Mouse (Mus musculus) heart, postnatal 0 days (tissue): Measurements from ENCODE around the gene Pde8a. TPM values are rescaled to one million over a fixed set of nuclear protein-coding genes. Genes with fewer than 3 reads are reported as not detected.
"Not testable (repeated sequence)": the region's sequence is repeated elsewhere in the genome, so short reads cannot be mapped to it uniquely, and the experiment has no call there.

Source experiments
- ATAC-seq: fragments of 200-750 bp; cut with Nextera tagmentation; 2 replicates; pipeline ENCODE4 v1.8.0; 2017; ENCODE audit warnings: low read depth, moderate number of reproducible peaks, moderate library complexity; ENCODE audit not compliant: insufficient read depth
- DNase-seq: peaks from one replicate; pipeline ENCODE4 v3.0.0-alpha.2; 2016; ENCODE audit warnings: low spot score
- H3K27ac ChIP-seq: fragments of 300-500 bp; sonication (generic); 2 replicates; pipeline ENCODE4 v1.5.1; 2014; ENCODE audit warnings: low read depth, mild to moderate bottlenecking
- H3K27me3 ChIP-seq: fragments of 300-500 bp; sonication (generic); 2 replicates; pipeline ENCODE4 v1.6.1; 2014; ENCODE audit warnings: low read length, mixed read lengths; ENCODE audit not compliant: control insufficient read depth, insufficient read depth
- H3K36me3 ChIP-seq: fragments of 300-500 bp; sonication (generic); replicated peaks from 2 replicates; pipeline ENCODE4 v1.6.1; 2014; ENCODE audit warnings: low read length, mixed read lengths; ENCODE audit not compliant: control insufficient read depth, insufficient read depth
- H3K4me1 ChIP-seq: fragments of 300-500 bp; sonication (generic); 2 replicates; pipeline ENCODE4 v1.6.1; 2014; ENCODE audit warnings: antibody characterized with exemption; ENCODE audit not compliant: control insufficient read depth, insufficient read depth
- H3K4me2 ChIP-seq: fragments of 300-500 bp; sonication (generic); 2 replicates; pipeline ENCODE4 v1.6.1; 2014; ENCODE audit warnings: low read depth, mild to moderate bottlenecking, low read length, moderate library complexity
- H3K4me3 ChIP-seq: fragments of 300-500 bp; sonication (generic); 2 replicates; pipeline ENCODE4 v1.5.1; 2014; ENCODE audit warnings: low read depth, low read length
- H3K9ac ChIP-seq: fragments of 300-500 bp; sonication (generic); replicated peaks from 2 replicates; pipeline ENCODE4 v1.6.1; 2014; ENCODE audit warnings: low read depth, low read length, mixed read lengths
- H3K9me3 ChIP-seq: fragments of 300-500 bp; sonication (generic); replicated peaks from 2 replicates; pipeline ENCODE4 v1.6.1; 2016; ENCODE audit warnings: low read length; ENCODE audit not compliant: control insufficient read depth
- CTCF ChIP-seq: IDR thresholded peaks from 2 replicates; pipeline ENCODE4 v1.5.1; 2016; ENCODE audit warnings: antibody characterized with exemption, control low read depth, low read depth
- EP300 ChIP-seq: IDR thresholded peaks from 2 replicates; pipeline ENCODE4 v1.6.1; 2016; ENCODE audit warnings: antibody characterized with exemption, low read depth
- WGBS: fragments of 180-500 bp; shearing (Covaris S2); extraction: QIAGEN DNeasy Blood & Tissue Kit; methylation state at CpG from one replicate; pipeline ENCODE4 v1.1.7; 2014; 5-methylcytosine and 5-hydroxymethylcytosine counted together
- polyA plus RNA-seq: library from polyadenylated mRNA; unstranded; fragments of >200 nt; fragmentation: Nextera tagmentation; extraction: Ambion mirVana; gene quantifications from 2 replicates; pipeline ENCODE4 v1.2.1, GENCODE M21; 2015
- total RNA-seq: library from RNA; depleted of rRNA; stranded (reverse); fragments of >200 nt; gene quantifications from 2 replicates; pipeline ENCODE4 v1.2.3, GENCODE M21; 2014; ENCODE audit warnings: low replicate concordance

Gene Pde8a
- total and polyA plus RNA-seq, 2 experiments from 2014 or later, result 4.5 to 9.6 TPM

DNA sequence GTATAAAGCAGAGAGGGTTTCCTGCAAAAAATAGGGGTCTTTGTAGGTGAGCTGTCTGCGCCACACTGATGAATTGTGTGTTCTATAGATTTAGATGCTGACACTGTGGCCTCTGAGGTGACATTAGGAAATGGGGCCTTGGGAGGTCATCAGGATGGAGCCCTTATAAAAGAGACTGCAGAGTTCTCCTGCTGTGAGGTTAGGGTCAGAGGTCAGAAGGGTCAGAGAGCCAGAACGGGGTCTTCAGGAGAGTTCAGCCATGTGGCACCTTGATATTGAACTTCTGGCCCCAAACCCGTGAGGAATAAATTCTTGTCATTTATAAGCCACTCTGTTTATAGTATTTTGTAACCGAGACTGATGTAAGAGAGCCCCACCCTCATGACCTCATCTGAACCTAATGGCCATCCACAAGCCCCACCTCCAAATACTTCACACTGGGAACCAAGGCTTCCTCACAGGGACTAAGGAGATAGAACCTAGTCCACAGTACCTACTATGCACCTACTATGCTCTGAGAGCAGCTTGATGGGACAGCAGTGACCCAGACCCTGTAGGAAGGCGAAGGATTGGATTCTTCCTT, 37.1 kb upstream of the Pde8a start:
- Histone ChIP-seq H3K27ac (no peak overlapping the region), H3K27me3 (no peaks in the 10 kb centered on the region), H3K4me3 (no peak overlapping the region), H3K9me3 (peaks cover 8% of the 10 kb centered on the region), H3K4me2 (no peak overlapping the region), H3K36me3 (no peaks in the 10 kb centered on the region), H3K4me1 (no peaks in the 10 kb centered on the region), H3K9ac (no peak overlapping the region)
- no peak for DNase-seq
- 73% methylated on average over 5 of the region's 5 CpGs for WGBS
- ATAC-seq, result no peak
- TF ChIP-seq CTCF (no peak), EP300 (no peak)

DNA sequence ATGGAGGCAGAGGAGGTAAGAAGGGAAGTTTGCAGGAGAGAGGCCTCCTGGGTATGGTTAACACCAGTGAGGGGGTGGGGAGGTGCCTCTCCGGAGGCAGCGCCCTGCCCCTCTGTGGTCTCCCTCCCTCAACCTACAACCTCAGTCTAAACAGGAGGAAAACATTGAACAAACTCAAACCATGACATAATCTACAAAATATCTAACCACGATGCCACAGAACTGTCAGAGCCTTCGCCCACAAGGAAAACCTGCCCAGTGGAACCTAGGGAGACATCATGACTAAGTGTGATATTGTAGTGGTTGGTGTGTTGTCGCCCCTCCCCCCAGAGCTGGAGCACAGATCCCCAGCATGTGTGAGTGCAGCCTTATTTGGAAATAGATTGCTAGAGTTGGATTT, 33.9 kb upstream of the Pde8a start:
- Histone ChIP-seq H3K27me3 (no peaks in the 10 kb centered on the region), H3K9ac (no peak overlapping the region), H3K4me2 (no peak overlapping the region), H3K9me3 (no peaks in the 10 kb centered on the region), H3K4me1 (no peaks in the 10 kb centered on the region), H3K27ac (no peak overlapping the region), H3K4me3 (no peak overlapping the region), H3K36me3 (no peaks in the 10 kb centered on the region)
- 63% methylated on average over 5 of the region's 5 CpGs for WGBS
- no peak for ATAC-seq
- no peak for DNase-seq
- no peak for TF ChIP-seq EP300
- TF ChIP-seq CTCF, result no peak

- no peak for ATAC-seq
Observed at GRCm38 (mm10) chr7:81182492-81183175, 30.8 kb upstream of the Pde8a start.

DNA sequence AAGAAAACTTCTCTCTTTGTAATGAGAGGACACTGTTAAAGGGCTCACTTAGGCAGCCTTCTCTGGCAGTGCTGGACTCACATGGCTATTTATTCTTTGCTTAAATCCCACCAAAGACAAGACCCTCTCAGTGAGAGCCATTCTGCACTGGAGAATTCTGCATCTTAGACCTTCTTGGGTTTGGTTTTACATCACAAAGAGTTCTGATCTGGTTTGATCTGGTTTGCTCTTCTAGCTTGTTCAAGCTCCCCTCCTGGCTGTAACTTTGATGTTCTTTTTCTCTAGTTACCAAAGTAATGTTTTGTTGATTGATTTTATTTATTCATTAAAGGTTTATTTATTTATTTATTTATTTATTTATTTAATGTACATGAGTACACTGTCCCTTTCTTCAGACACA, 30.2 kb upstream of the Pde8a start:
- H3K4me3 ChIP-seq, result no peak overlapping the region
- H3K9ac ChIP-seq, result no peak overlapping the region
- TF ChIP-seq CTCF, result no peak
- no peak for TF ChIP-seq EP300
- no peak overlapping the region for H3K4me2 ChIP-seq
- ATAC-seq (no peak), DNase-seq (no peak)
- no peak overlapping the region for H3K27ac ChIP-seq
- H3K27me3 ChIP-seq, result no peaks in the 10 kb centered on the region
- H3K36me3 ChIP-seq, result no peaks in the 10 kb centered on the region
- H3K4me1 ChIP-seq, result no peaks in the 10 kb centered on the region
- no peaks in the 10 kb centered on the region for H3K9me3 ChIP-seq

More at GRCm38 (mm10) chr7:81182492-81183175, 30.8 kb upstream of the Pde8a start:
- H3K27me3 ChIP-seq, result no peaks in the 10 kb centered on the region
- TF ChIP-seq CTCF (no peak), EP300 (no peak)
- no peak overlapping the region for H3K9ac ChIP-seq
- H3K9me3 ChIP-seq, result no peaks in the 10 kb centered on the region
- no peak overlapping the region for H3K27ac ChIP-seq
- H3K4me2 ChIP-seq, result no peak overlapping the region
- no peak overlapping the region for H3K4me3 ChIP-seq
- H3K36me3 ChIP-seq, result no peaks in the 10 kb centered on the region
- H3K4me1 ChIP-seq, result no peaks in the 10 kb centered on the region
- 79% methylated on average over 10 of the region's 10 CpGs for WGBS
- DNase-seq, result no peak

- H3K4me1 ChIP-seq, result no peaks in the 10 kb centered on the region
- no peaks in the 10 kb centered on the region for H3K27me3 ChIP-seq
- WGBS, result 69% methylated on average over 2 of the region's 2 CpGs
- no peak overlapping the region for H3K27ac ChIP-seq
- ATAC-seq (no peak), DNase-seq (no peak)
- no peaks in the 10 kb centered on the region for H3K9me3 ChIP-seq
- H3K4me2 ChIP-seq, result no peak overlapping the region
- H3K36me3 ChIP-seq, result no peaks in the 10 kb centered on the region
- no peak overlapping the region for H3K4me3 ChIP-seq
- TF ChIP-seq EP300 (no peak), CTCF (no peak)
- H3K9ac ChIP-seq, result no peak overlapping the region
Observed at GRCm38 (mm10) chr7:81184136-81184535, 29.3 kb upstream of the Pde8a start.

GRCm38 (mm10) chr7:81184651-81185050, 28.7 kb upstream of the Pde8a start:
- TF ChIP-seq EP300 (no peak), CTCF (no peak)
- WGBS, result 77% methylated on average over 1 of the region's 1 CpGs
- ATAC-seq (no peak), DNase-seq (no peak)
- Histone ChIP-seq H3K4me2 (no peak overlapping the region), H3K36me3 (no peaks in the 10 kb centered on the region), H3K4me1 (no peaks in the 10 kb centered on the region), H3K9ac (no peak overlapping the region), H3K27ac (no peak overlapping the region), H3K27me3 (no peaks in the 10 kb centered on the region), H3K9me3 (no peaks in the 10 kb centered on the region), H3K4me3 (no peak overlapping the region)

- not testable (repeated sequence) for H3K27me3 ChIP-seq, H3K9ac ChIP-seq, H3K4me3 ChIP-seq, ATAC-seq, H3K4me1 ChIP-seq, H3K36me3 ChIP-seq, DNase-seq, H3K4me2 ChIP-seq, H3K9me3 ChIP-seq, H3K27ac ChIP-seq
Observed at GRCm38 (mm10) chr7:81186036-81186435, 27.4 kb upstream of the Pde8a start.
